Mouse (Mus musculus) olfactory bulb, adult 2 months (tissue): ENCODE measurements around the gene Nptx2.

Source experiments
- CTCF ChIP-seq: fragments of 200-500 bp; IDR thresholded peaks from 2 replicates; pipeline ENCODE4 v1.5.1; 2012; ENCODE audit warnings: low read depth, mild to moderate bottlenecking, low read length, moderate library complexity; ENCODE audit not compliant: insufficient read depth
- POLR2A ChIP-seq: fragments of 200-500 bp; IDR thresholded peaks from 2 replicates; pipeline ENCODE4 v1.6.1; 2012; ENCODE audit warnings: mild to moderate bottlenecking, low read depth, low read length, moderate library complexity; ENCODE audit not compliant: insufficient read depth

- TF ChIP-seq CTCF (peak; percentile 14; the same call in 1 of the 2 replicates), POLR2A (no peak)
Measured at GRCm38 (mm10) chr5:144514738-144515137, 31.0 kb upstream of the Nptx2 start.
